13 mouse cellular contexts compared by ENCODE assay signal in genomic region chr6:145677475-145678325, GRCm38 (mm10).
DNase-seq lines count a peak whose midpoint lies in the region; ATAC-seq and TF ChIP-seq lines count a peak whose summit lies in the region.
"Had no signal": no experiment of that assay in that cellular context is flagged by ENCODE, and none has a peak within 500 bp of the region (broad histone marks: within the 10 kb centered on the region; RNA-seq: fewer than 3 reads in every experiment).

No protein-coding gene starts in this region.

- 66% methylated on average over 7 of the region's 7 CpGs for WGBS in limb, embryonic 12.5 days
- WGBS in limb, embryonic 10.5 days: 72% methylated on average over 7 of the region's 7 CpGs
- 63% methylated on average over 7 of the region's 7 CpGs for WGBS in forebrain, embryonic 14.5 days
- 89% methylated on average over 7 of the region's 7 CpGs for WGBS in cerebellum, adult 2 months

- H3K4me2 ChIP-seq in limb, embryonic 12.5 days: no peak overlapping the region
- no peak overlapping the region for H3K4me2 ChIP-seq in forebrain, embryonic 14.5 days (ENCODE audit: low read length)

- no peak for TF ChIP-seq POLR2A in cerebellum, adult 2 months (IDR thresholded peaks at IDR 0.05; ENCODE audit: borderline replicate concordance, insufficient read depth, low read length)

- H3K36me3 ChIP-seq in limb, embryonic 12.5 days: no peaks in the 10 kb centered on the region
- H3K36me3 ChIP-seq in limb, embryonic 10.5 days: no peaks in the 10 kb centered on the region
- no peaks in the 10 kb centered on the region for H3K36me3 ChIP-seq in forebrain, embryonic 14.5 days (ENCODE audit: control insufficient read depth, insufficient read depth, low read length)

- no peaks in the 10 kb centered on the region for H3K27me3 ChIP-seq in limb, embryonic 12.5 days
- H3K27me3 ChIP-seq in limb, embryonic 10.5 days (ENCODE audit: low read depth, poor library complexity, severe bottlenecking): no peaks in the 10 kb centered on the region
- H3K27me3 ChIP-seq in forebrain, embryonic 14.5 days (replicated peaks; ENCODE audit: control insufficient read depth, insufficient read depth, low read length): no peaks in the 10 kb centered on the region
- H3K27me3 ChIP-seq in cerebellum, adult 2 months (ENCODE audit: control insufficient read depth, insufficient read depth, low read length): no peaks in the 10 kb centered on the region; the same call in 1 of the 2 replicates

- H3K27ac ChIP-seq in limb, embryonic 12.5 days: no peak overlapping the region
- H3K27ac ChIP-seq in limb, embryonic 10.5 days: no peak overlapping the region
- no peak overlapping the region for H3K27ac ChIP-seq in forebrain, embryonic 14.5 days (ENCODE audit: low read depth, low read length)
- H3K27ac ChIP-seq in cerebellum, adult 2 months (ENCODE audit: insufficient read depth, low read length): no peak overlapping the region
- H3K27ac ChIP-seq: heart, adult 2 months had no signal

- no peak for TF ChIP-seq CTCF in cerebellum, adult 2 months (IDR thresholded peaks at IDR 0.05; ENCODE audit: borderline replicate concordance, insufficient read depth, low read depth, low read length)

- H3K9me3 ChIP-seq in limb, embryonic 12.5 days: peaks cover 3% of the 10 kb centered on the region; the same call in 1 of the 2 replicates
- no peaks in the 10 kb centered on the region for H3K9me3 ChIP-seq in limb, embryonic 10.5 days (replicated peaks)
- H3K9me3 ChIP-seq in forebrain, embryonic 14.5 days (replicated peaks; ENCODE audit: control insufficient read depth, low read length): no peaks in the 10 kb centered on the region

- DNase-seq in limb, embryonic 10.5 days (ENCODE audit: low spot score): no peak
- DNase-seq in A20 (ENCODE audit: low read depth, low spot score) (peak; percentile 13), NIH3T3 (ENCODE audit: low read depth) (peak; percentile 52)
- peak; percentile 76 for DNase-seq in forebrain, embryonic 14.5 days (ENCODE audit: low spot score)
- no peak for DNase-seq in cerebellum, adult 2 months
- DNase-seq: cerebellum, adult 11-12 months; heart, adult 2 months; heart, postnatal 10 days; layer of hippocampus, postnatal 36 days; liver, postnatal 0 days had no signal

- ATAC-seq in limb, embryonic 12.5 days (ENCODE audit: insufficient number of reproducible peaks, insufficient read depth, low FRiP score, low TSS enrichment, low read depth): 0 out of 2 replicates have a peak, but pooled peaks have one; percentile 31
- peak; percentile 94 for ATAC-seq in forebrain, embryonic 14.5 days
- ATAC-seq in granulocyte monocyte progenitor cell, adult 5-6 weeks (replicated peaks; ENCODE audit: poor library complexity, severe bottlenecking): no peak
- ATAC-seq: liver, postnatal 0 days had no signal

- no peaks in the 10 kb centered on the region for H3K4me1 ChIP-seq in limb, embryonic 12.5 days (replicated peaks)
- H3K4me1 ChIP-seq in limb, embryonic 10.5 days: no peaks in the 10 kb centered on the region
- H3K4me1 ChIP-seq in forebrain, embryonic 14.5 days (ENCODE audit: control insufficient read depth, insufficient read depth, low read length): no peaks in the 10 kb centered on the region
- H3K4me1 ChIP-seq in cerebellum, adult 2 months (ENCODE audit: control insufficient read depth, insufficient read depth, low read length): no peaks in the 10 kb centered on the region

- no peak overlapping the region for H3K4me3 ChIP-seq in limb, embryonic 12.5 days (replicated peaks)
- H3K4me3 ChIP-seq in limb, embryonic 10.5 days: no peak overlapping the region
- H3K4me3 ChIP-seq in forebrain, embryonic 14.5 days (ENCODE audit: low read depth, low read length): no peak overlapping the region
- no peak overlapping the region for H3K4me3 ChIP-seq in cerebellum, adult 2 months (replicated peaks; ENCODE audit: insufficient read depth, low read depth, low read length)
- H3K4me3 ChIP-seq: heart, adult 2 months; myocyte had no signal

- H3K9ac ChIP-seq in limb, embryonic 12.5 days (replicated peaks): no peak overlapping the region
- no peak overlapping the region for H3K9ac ChIP-seq in forebrain, embryonic 14.5 days (ENCODE audit: low read length)
- H3K9ac ChIP-seq: liver, postnatal 0 days had no signal

Comparison
In these comparisons a context has a peak if more than half of its experiments do, and no peak if none do; other contexts are left out.
1. DNase-seq: peak in A20 (single experiment), NIH3T3 (single experiment) and forebrain, embryonic 14.5 days (single experiment); none in limb, embryonic 10.5 days (single experiment) and cerebellum, adult 2 months (0 of 2).